Mouse (Mus musculus): ENCODE results near the gene Zfp831. TPM values are rescaled to one million over a fixed set of nuclear protein-coding genes. Genes with fewer than 3 reads are reported as not detected.

Zfp831 gene
- polyA plus RNA-seq, 1 experiment, result 0.20 TPM

GRCm38 (mm10) chr2:174652864-174653263, 9.5 kb downstream of the Zfp831 start:
- Histone ChIP-seq H3K4me1 (ENCODE audit: control insufficient read depth, insufficient read depth, low read length) (no peaks in the 10 kb centered on the region), H3K27ac (ENCODE audit: insufficient read depth, low read length) (no peak overlapping the region), H3K27me3 (ENCODE audit: control insufficient read depth, insufficient read depth, low read length) (no peaks in the 10 kb centered on the region), H3K4me3 (replicated peaks; ENCODE audit: insufficient read depth, low read depth, low read length) (no peak overlapping the region)
- DNase-seq, result no peak
- WGBS, result 77% methylated on average over 4 of the region's 4 CpGs
- TF ChIP-seq CTCF (IDR thresholded peaks at IDR 0.05; ENCODE audit: borderline replicate concordance, insufficient read depth, low read depth, low read length) (no peak), POLR2A (IDR thresholded peaks at IDR 0.05; ENCODE audit: borderline replicate concordance, insufficient read depth, low read length) (no peak)

GRCm38 (mm10) chr2:174655341-174655740, 12.0 kb downstream of the Zfp831 start:
- WGBS, result 84% methylated on average over 5 of the region's 5 CpGs
- TF ChIP-seq POLR2A (IDR thresholded peaks at IDR 0.05; ENCODE audit: borderline replicate concordance, insufficient read depth, low read length) (no peak), CTCF (IDR thresholded peaks at IDR 0.05; ENCODE audit: borderline replicate concordance, insufficient read depth, low read depth, low read length) (no peak)

GRCm38 (mm10) chr2:174658229-174658844, 15.0 kb downstream of the Zfp831 start:
- TF ChIP-seq CTCF (IDR thresholded peaks at IDR 0.05; ENCODE audit: borderline replicate concordance, insufficient read depth, low read depth, low read length) (no peak), POLR2A (IDR thresholded peaks at IDR 0.05; ENCODE audit: borderline replicate concordance, insufficient read depth, low read length) (no peak)
- WGBS, result 73% methylated on average over 8 of the region's 8 CpGs
- DNase-seq, result no peak

More at GRCm38 (mm10) chr2:174655341-174655740, 12.0 kb downstream of the Zfp831 start:
- no peak for DNase-seq
- H3K4me3 ChIP-seq (replicated peaks; ENCODE audit: insufficient read depth, low read depth, low read length), result no peak overlapping the region
- no peak overlapping the region for H3K27ac ChIP-seq (ENCODE audit: insufficient read depth, low read length)
- no peaks in the 10 kb centered on the region for H3K27me3 ChIP-seq (ENCODE audit: control insufficient read depth, insufficient read depth, low read length)
- H3K4me1 ChIP-seq (ENCODE audit: control insufficient read depth, insufficient read depth, low read length), result no peaks in the 10 kb centered on the region

GRCm38 (mm10) chr2:174659874-174660273, 16.5 kb downstream of the Zfp831 start:
- H3K4me1 ChIP-seq (ENCODE audit: control insufficient read depth, insufficient read depth, low read length), result no peaks in the 10 kb centered on the region
- TF ChIP-seq POLR2A (IDR thresholded peaks at IDR 0.05; ENCODE audit: borderline replicate concordance, insufficient read depth, low read length) (no peak), CTCF (IDR thresholded peaks at IDR 0.05; ENCODE audit: borderline replicate concordance, insufficient read depth, low read depth, low read length) (no peak)
- WGBS, result 81% methylated on average over 4 of the region's 4 CpGs
- no peak for DNase-seq
- no peaks in the 10 kb centered on the region for H3K27me3 ChIP-seq (ENCODE audit: control insufficient read depth, insufficient read depth, low read length)
- H3K27ac ChIP-seq (ENCODE audit: insufficient read depth, low read length), result no peak overlapping the region
- no peak overlapping the region for H3K4me3 ChIP-seq (replicated peaks; ENCODE audit: insufficient read depth, low read depth, low read length)

More at GRCm38 (mm10) chr2:174658229-174658844, 15.0 kb downstream of the Zfp831 start:
- H3K4me3 ChIP-seq (replicated peaks; ENCODE audit: insufficient read depth, low read depth, low read length), result no peak overlapping the region
- H3K4me1 ChIP-seq (ENCODE audit: control insufficient read depth, insufficient read depth, low read length), result no peaks in the 10 kb centered on the region
- no peaks in the 10 kb centered on the region for H3K27me3 ChIP-seq (ENCODE audit: control insufficient read depth, insufficient read depth, low read length)
- H3K27ac ChIP-seq (ENCODE audit: insufficient read depth, low read length), result no peak overlapping the region

GRCm38 (mm10) chr2:174660321-174660720, 17.0 kb downstream of the Zfp831 start:
- no peak for DNase-seq
- no peaks in the 10 kb centered on the region for H3K27me3 ChIP-seq (ENCODE audit: control insufficient read depth, insufficient read depth, low read length)
- H3K27ac ChIP-seq (ENCODE audit: insufficient read depth, low read length), result no peak overlapping the region
- H3K4me3 ChIP-seq (replicated peaks; ENCODE audit: insufficient read depth, low read depth, low read length), result no peak overlapping the region
- no peaks in the 10 kb centered on the region for H3K4me1 ChIP-seq (ENCODE audit: control insufficient read depth, insufficient read depth, low read length)
- TF ChIP-seq POLR2A (IDR thresholded peaks at IDR 0.05; ENCODE audit: borderline replicate concordance, insufficient read depth, low read length) (no peak), CTCF (IDR thresholded peaks at IDR 0.05; ENCODE audit: borderline replicate concordance, insufficient read depth, low read depth, low read length) (no peak)
- WGBS, result 93% methylated on average over 9 of the region's 9 CpGs

GRCm38 (mm10) chr2:174661436-174662171, 18.3 kb downstream of the Zfp831 start:
- no peak overlapping the region for H3K27ac ChIP-seq (ENCODE audit: insufficient read depth, low read length)
- no peak overlapping the region for H3K4me3 ChIP-seq (replicated peaks; ENCODE audit: insufficient read depth, low read depth, low read length)
- WGBS, result 63% methylated on average over 7 of the region's 7 CpGs
- TF ChIP-seq CTCF (IDR thresholded peaks at IDR 0.05; ENCODE audit: borderline replicate concordance, insufficient read depth, low read depth, low read length) (no peak), POLR2A (IDR thresholded peaks at IDR 0.05; ENCODE audit: borderline replicate concordance, insufficient read depth, low read length) (no peak)
- no peaks in the 10 kb centered on the region for H3K27me3 ChIP-seq (ENCODE audit: control insufficient read depth, insufficient read depth, low read length)
- DNase-seq, result no peak
- no peaks in the 10 kb centered on the region for H3K4me1 ChIP-seq (ENCODE audit: control insufficient read depth, insufficient read depth, low read length)

GRCm38 (mm10) chr2:174662593-174662992, 19.3 kb downstream of the Zfp831 start:
- Histone ChIP-seq H3K27ac (ENCODE audit: insufficient read depth, low read length) (no peak overlapping the region), H3K4me3 (replicated peaks; ENCODE audit: insufficient read depth, low read depth, low read length) (no peak overlapping the region), H3K4me1 (ENCODE audit: control insufficient read depth, insufficient read depth, low read length) (no peaks in the 10 kb centered on the region), H3K27me3 (ENCODE audit: control insufficient read depth, insufficient read depth, low read length) (no peaks in the 10 kb centered on the region)
- 71% methylated on average over 1 of the region's 1 CpGs for WGBS
- TF ChIP-seq CTCF (IDR thresholded peaks at IDR 0.05; ENCODE audit: borderline replicate concordance, insufficient read depth, low read depth, low read length) (no peak), POLR2A (IDR thresholded peaks at IDR 0.05; ENCODE audit: borderline replicate concordance, insufficient read depth, low read length) (no peak)
- DNase-seq, result no peak

- H3K27me3 ChIP-seq (ENCODE audit: control insufficient read depth, insufficient read depth, low read length), result no peaks in the 10 kb centered on the region
- H3K4me1 ChIP-seq (ENCODE audit: control insufficient read depth, insufficient read depth, low read length), result no peaks in the 10 kb centered on the region
- no peak for TF ChIP-seq POLR2A (IDR thresholded peaks at IDR 0.05; ENCODE audit: borderline replicate concordance, insufficient read depth, low read length)
- no peak overlapping the region for H3K4me3 ChIP-seq (replicated peaks; ENCODE audit: insufficient read depth, low read depth, low read length)
- no peak overlapping the region for H3K27ac ChIP-seq (ENCODE audit: insufficient read depth, low read length)
- WGBS, result 70% methylated on average over 5 of the region's 5 CpGs
- no peak for DNase-seq
These were observed 22.1 kb downstream of the Zfp831 start for GRCm38 (mm10) chr2:174665404-174665803.

All from cerebellum, adult 2 months (tissue).